Mouse (Mus musculus): ENCODE results near the gene 4933405L10Rik.

Gene 4933405L10Rik

DNA sequence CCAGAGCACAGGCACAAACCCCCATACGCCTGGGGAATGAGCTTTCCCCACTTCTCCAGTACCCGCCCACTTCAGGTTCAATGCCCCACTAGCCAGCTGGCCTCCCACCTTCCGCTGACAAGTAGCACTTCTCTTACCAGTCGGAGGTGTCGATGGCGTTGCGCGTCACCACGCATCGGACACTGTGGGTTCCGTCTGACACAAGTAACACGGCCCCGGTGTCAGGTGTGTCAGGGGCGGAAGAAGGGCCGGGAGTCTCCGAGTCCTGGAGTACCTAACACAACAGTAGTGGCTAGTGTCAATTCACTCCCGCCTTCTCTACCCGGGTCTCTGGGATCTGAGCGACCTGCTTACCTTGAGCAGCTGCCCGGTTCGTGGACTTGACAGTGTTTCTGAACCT, 6.9 kb upstream of the 4933405L10Rik start:
- no peak for DNase-seq (ENCODE audit: extremely low read depth, insufficient read length, low spot score)

DNA sequence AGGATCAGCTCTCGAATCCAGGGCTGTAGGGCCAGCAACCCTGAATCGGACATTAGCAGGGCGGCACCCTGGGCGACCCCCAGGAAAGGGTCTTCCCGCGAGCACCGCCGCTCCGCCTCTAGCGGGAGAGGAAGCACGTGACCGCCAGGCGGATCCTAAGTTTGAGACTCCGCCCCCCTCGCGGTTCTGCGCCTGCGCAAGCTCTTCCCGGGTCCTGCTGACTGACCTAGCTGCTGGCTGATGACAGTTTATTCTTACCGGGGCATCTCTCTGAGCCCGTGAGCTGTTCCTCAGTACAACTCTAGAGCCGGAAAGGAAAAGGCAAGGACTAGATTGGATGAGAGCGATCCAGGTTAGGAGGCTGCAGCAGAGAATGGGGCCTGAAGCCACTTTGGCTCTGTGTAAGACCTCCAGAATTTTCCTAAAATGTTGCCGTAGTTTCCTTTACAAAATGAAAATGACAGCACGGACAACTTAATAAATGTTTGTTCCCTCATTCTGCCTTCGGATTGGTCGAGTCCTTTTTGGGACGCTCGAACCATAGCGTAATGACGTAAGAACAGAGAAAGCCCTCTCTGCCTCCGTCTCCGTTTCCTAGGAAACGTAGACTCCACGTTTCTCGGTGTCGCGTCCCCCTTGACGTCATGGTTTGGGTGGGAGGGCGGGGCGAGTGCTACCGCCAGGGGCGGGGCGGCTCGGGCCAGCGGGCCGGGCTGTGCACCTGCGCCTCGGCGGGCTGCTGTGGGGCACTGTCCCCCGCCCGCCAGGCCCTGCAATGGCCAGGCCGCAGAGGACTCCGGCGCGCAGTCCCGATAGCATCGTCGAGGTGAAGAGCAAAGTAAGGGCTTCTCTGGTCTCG, 6.3 kb upstream of the 4933405L10Rik start, which contains the start of the genes Acd and Pard6a:
TSS of gene Acd (minus strand) at position 137 of the 859 bp plus-strand sequence.
TSS of gene Pard6a (plus strand) at position 183 of the 859 bp plus-strand sequence.
- peak; percentile 88 for DNase-seq (ENCODE audit: extremely low read depth, insufficient read length, low spot score)

- DNase-seq (ENCODE audit: extremely low read depth, insufficient read length, low spot score) = no peak
Measured at GRCm38 (mm10) chr8:105702001-105702401, 5.5 kb upstream of the 4933405L10Rik start.

- DNase-seq (ENCODE audit: extremely low read depth, insufficient read length, low spot score) = no peak
Measured at GRCm38 (mm10) chr8:105702731-105703415, 4.6 kb upstream of the 4933405L10Rik start.

GRCm38 (mm10) chr8:105704146-105704812, 3.2 kb upstream of the 4933405L10Rik start:
- DNase-seq (ENCODE audit: extremely low read depth, insufficient read length, low spot score) = no peak

DNA sequence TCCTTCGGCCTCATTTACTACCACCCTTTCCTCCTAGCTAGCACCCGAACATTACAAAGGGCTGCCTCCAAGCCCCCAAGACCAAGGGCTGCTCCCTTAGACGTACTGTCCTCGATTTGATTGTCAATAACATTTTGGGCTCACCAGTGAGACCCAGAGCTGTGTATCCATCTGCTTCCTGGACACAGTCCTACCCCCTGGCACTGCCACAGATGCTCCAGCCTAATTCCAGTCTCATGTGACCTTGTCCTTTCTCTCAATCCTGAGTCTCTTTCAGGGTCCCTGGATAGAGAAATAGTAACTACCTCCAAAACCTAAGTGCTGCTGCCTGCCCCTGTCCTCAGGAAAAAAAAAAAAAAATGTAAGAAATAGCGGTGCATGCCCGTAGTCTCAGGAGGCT, 2.5 kb upstream of the 4933405L10Rik start:
- DNase-seq (ENCODE audit: extremely low read depth, insufficient read length, low spot score) = no peak

DNA sequence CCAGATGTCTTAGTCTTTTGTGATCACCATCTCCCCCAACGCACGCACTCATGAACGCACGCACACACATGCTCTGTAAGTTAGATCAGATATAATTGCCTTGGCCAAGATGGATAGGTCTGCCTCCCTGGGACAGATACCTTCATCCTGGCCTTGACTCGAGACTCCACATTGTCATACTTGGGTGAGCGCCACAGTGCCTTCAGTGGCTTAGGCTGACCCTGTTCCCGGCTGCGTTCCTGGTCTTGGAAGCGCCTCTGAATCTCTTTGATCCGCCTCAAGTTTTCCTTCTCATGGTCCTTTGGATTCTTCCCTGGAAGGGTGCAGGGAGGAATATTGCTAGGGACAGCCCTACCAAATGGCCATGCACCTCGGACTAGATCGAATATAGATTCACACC, 1.0 kb upstream of the 4933405L10Rik start:
- DNase-seq (ENCODE audit: extremely low read depth, insufficient read length, low spot score) = no peak

GRCm38 (mm10) chr8:105708675-105709074, 1.2 kb downstream of the 4933405L10Rik start:
- DNase-seq (ENCODE audit: extremely low read depth, insufficient read length, low spot score) = no peak

- no peak for DNase-seq (ENCODE audit: extremely low read depth, insufficient read length, low spot score)
Measured at GRCm38 (mm10) chr8:105709317-105709716, 1.9 kb downstream of the 4933405L10Rik start.

- no peak for DNase-seq (ENCODE audit: extremely low read depth, insufficient read length, low spot score)
Measured at GRCm38 (mm10) chr8:105712286-105712685, 4.8 kb downstream of the 4933405L10Rik start.

DNA sequence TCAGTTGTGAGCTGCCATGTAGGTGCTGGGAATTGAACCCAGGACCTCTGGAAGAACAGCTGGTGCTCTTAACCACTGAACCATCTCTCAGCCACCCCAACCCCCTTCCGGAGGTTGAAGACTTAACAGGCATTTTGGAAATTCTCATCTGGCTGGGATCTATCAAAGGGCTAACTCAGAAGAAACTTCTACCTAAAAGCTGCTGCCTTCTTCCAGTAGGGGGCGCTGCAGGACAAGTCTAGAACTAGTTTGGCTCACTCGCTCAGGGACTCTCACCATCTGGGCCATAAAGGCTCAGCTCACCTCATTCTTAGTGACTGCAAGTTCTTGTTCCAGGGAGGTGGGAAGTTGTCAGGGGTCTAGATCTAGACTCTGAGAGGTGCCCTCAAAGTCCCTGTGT, 6.7 kb downstream of the 4933405L10Rik start:
- no peak for DNase-seq (ENCODE audit: extremely low read depth, insufficient read length, low spot score)

GRCm38 (mm10) chr8:105715042-105715441, 7.6 kb downstream of the 4933405L10Rik start:
- DNase-seq (ENCODE audit: extremely low read depth, insufficient read length, low spot score) = no peak

DNA sequence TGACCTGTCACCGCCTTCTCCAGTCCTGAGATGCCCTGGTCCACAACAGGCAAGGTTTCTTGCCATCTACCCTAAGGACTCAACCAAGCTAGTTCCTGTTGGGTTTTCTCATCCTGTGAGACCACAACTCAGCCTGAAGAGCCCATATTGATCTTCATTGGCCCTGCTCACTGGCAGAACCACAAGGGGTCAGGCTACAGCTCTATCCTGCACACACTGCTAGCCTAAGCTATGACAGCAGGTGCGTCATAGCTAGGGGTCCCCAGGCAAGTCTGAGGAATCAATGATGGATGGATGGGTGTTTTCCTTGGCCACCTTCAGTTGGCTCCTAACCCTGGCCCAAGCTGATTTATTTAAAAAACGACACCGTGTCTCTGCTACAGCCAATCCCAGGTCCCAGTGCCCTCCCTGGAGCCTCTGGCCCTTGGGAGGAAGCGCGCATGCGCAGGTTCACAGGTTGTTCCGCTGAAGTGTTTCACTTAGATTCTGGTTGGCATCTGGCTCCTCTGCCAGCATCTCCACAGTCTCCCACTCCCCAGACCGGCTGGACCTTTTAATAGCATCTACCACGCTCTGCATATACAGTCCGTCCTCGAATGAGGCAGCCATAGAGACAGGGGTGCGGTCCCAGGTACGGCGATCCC, 9.0 kb downstream of the 4933405L10Rik start:
- no peak for DNase-seq (ENCODE audit: extremely low read depth, insufficient read length, low spot score)

DNA sequence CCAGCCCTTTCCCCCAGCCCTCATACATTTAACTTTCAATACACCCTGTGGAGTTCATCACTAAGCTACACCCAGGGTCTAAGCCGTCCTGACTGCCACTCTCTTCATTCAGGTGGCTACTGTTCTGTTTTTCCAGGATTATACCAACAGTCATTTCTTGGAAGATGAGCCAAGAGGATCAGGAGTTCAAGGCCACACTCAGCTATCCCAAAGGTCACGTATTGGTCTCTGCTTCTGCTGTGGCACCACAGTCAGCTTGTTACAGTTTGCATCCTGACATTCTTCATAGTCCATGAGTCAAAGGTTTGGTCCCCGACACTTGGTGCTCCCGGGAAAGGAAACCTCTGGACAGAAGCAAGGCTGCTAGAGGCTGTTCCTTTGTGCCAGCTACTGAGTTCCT, 12.2 kb downstream of the 4933405L10Rik start:
- DNase-seq (ENCODE audit: extremely low read depth, insufficient read length, low spot score) = no peak

DNA sequence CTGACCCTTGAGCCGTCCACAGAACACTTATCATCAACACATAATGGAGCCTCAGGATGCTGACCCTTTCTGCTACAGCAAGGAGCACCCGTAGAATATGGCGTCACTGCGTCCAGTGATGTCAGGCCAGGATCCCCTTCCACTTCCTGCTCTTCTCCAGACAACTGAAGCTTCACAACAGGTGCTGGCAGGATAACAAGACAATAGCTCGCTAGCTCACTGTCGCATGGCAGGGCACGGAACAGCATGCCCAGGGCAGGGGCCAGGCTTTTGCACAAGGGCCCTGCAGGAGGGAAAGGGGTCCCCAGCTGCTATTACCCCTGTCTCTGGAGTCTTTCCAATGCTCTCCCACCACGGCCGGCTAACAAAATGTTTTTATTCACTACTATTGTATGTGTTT, 15.4 kb downstream of the 4933405L10Rik start:
- no peak for DNase-seq (ENCODE audit: extremely low read depth, insufficient read length, low spot score)

- no peak for DNase-seq (ENCODE audit: extremely low read depth, insufficient read length, low spot score)
Measured at GRCm38 (mm10) chr8:105725726-105726125, 18.3 kb downstream of the 4933405L10Rik start.

DNA sequence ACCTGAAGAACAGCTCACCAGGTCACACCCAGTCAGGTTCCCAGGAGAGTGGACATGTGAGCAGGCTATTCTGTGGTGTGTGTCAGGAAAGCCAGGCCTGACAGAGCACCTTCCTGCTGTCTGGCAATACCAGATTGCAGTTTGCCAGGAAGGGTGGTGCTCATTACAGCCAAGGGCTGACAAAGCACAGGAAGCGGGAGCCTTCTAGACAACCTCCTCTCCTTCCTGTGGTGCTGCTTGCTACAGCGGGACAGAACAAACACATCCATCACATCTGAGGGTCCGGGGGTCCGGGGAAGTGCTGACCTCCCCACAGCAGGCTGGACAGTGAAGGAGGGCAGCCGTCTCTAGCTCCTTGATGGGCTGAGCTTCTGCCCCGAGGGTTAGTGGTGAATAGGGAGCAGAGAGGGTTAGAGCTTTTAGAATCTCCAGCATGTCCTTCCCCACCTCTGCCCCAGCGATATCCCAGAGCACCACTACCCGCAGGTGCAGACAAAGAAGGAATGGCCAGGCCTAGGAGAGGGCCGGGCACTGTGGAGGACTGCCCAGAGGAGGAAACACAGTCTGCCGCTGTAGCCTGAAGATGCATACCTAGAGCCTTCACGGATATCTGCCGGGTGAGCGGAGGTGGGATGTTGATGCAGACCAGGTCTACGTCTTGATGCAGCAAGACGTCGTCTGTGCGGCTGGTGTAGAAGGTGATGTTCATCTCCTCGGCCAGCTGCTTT, 20.1 kb downstream of the 4933405L10Rik start:
- no peak for DNase-seq (ENCODE audit: extremely low read depth, insufficient read length, low spot score)

DNA sequence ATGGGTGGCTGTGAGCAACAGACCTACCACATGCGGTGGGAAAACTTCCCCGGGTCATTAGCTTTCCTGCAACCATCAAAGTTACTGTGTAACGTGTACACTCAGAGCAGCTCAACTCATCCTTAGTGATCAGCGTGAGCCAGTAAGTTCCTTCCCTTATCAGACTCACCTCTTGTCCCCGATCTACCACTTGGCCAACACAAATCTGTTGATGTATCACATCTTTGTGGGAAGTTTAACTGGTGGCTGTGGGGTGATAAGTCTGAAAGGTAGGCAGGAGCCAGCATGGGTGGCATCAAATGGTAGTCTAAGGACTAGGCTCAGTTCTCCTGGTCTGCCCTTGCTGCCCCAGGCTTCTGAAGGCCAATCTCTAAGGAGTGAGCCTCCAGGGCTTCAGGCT, 24.7 kb downstream of the 4933405L10Rik start:
- DNase-seq (ENCODE audit: extremely low read depth, insufficient read length, low spot score) = no peak

GRCm38 (mm10) chr8:105739216-105739615, 31.8 kb downstream of the 4933405L10Rik start:
- no peak for DNase-seq (ENCODE audit: extremely low read depth, insufficient read length, low spot score)

DNA sequence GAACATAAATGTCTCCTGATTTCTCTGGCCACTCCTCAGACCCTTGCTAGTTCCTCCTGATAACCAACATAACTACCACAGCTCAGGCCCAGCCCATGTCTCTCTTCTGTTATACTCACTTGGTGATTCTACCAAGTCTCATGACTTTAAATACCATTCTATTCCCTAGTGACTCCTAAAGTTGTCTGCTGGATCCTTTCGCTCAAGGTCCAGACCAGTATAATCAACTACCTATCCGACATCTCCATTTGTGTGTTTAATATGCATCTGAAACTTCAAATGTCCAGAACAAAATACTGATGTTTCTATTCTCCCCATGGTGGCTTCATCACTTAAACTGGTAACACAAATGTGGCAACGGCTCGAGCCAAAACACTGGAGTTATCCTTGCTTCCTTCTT, 35.8 kb downstream of the 4933405L10Rik start:
- DNase-seq (ENCODE audit: extremely low read depth, insufficient read length, low spot score) = no peak

Measured in 3134 (cell line).